In genomic region chr10:80876594-80876993, GRCm38 (mm10) we compare ENCODE assay signal across 14 mouse cellular contexts. TPM values are rescaled to one million over a fixed set of nuclear protein-coding genes. Genes with fewer than 3 reads are reported as not detected.
DNase-seq lines count a peak whose midpoint lies in the region; ATAC-seq lines count a peak whose summit lies in the region.
"Had no signal": no experiment of that assay in that cellular context is flagged by ENCODE, and none has a peak within 500 bp of the region (broad histone marks: within the 10 kb centered on the region; RNA-seq: fewer than 3 reads in every experiment).

No protein-coding gene starts in this region.

- no peak overlapping the region for H3K4me3 ChIP-seq in heart, embryonic 14.5 days (ENCODE audit: control insufficient read depth in 1 of 2, insufficient read depth in 1 of 2, low read depth in 1 of 2, low read length in 2 of 2)
- H3K4me3 ChIP-seq in heart, embryonic 11.5 days (ENCODE audit: low read depth, low read length): no peak overlapping the region
- H3K4me3 ChIP-seq in midbrain, embryonic 11.5 days (ENCODE audit: low read depth, low read length): no peak overlapping the region
- H3K4me3 ChIP-seq in midbrain, embryonic 13.5 days (replicated peaks): no peak overlapping the region
- no peak overlapping the region for H3K4me3 ChIP-seq in liver, embryonic 15.5 days (replicated peaks)
- H3K4me3 ChIP-seq: erythroblast, embryonic 14.5 days; myocyte had no signal

- H3K27me3 ChIP-seq in heart, embryonic 14.5 days (ENCODE audit: control insufficient read depth, insufficient read depth, low read length): no peaks in the 10 kb centered on the region; the same call in 1 of the 2 replicates
- peaks cover 9% of the 10 kb centered on the region for H3K27me3 ChIP-seq in heart, embryonic 11.5 days (ENCODE audit: control insufficient read depth, insufficient read depth, low read length)
- H3K27me3 ChIP-seq in midbrain, embryonic 11.5 days (ENCODE audit: control insufficient read depth, insufficient read depth, low read length): no peaks in the 10 kb centered on the region
- H3K27me3 ChIP-seq in midbrain, embryonic 13.5 days: no peaks in the 10 kb centered on the region
- peaks cover 14% of the 10 kb centered on the region for H3K27me3 ChIP-seq in liver, embryonic 15.5 days

- no peaks in the 10 kb centered on the region for H3K36me3 ChIP-seq in heart, embryonic 14.5 days (ENCODE audit: control insufficient read depth, insufficient read depth, low read length)
- H3K36me3 ChIP-seq in heart, embryonic 11.5 days (ENCODE audit: control insufficient read depth, insufficient read depth, low read length): no peaks in the 10 kb centered on the region
- no peaks in the 10 kb centered on the region for H3K36me3 ChIP-seq in midbrain, embryonic 11.5 days (ENCODE audit: control insufficient read depth, insufficient read depth, low read length)
- no peaks in the 10 kb centered on the region for H3K36me3 ChIP-seq in midbrain, embryonic 13.5 days
- H3K36me3 ChIP-seq in liver, embryonic 15.5 days (replicated peaks): no peaks in the 10 kb centered on the region

- no peak overlapping the region for H3K9ac ChIP-seq in heart, embryonic 14.5 days (ENCODE audit: low read length)
- no peak overlapping the region for H3K9ac ChIP-seq in heart, embryonic 11.5 days (ENCODE audit: low read depth, low read length)
- no peak overlapping the region for H3K9ac ChIP-seq in midbrain, embryonic 11.5 days (ENCODE audit: low read length)
- H3K9ac ChIP-seq in midbrain, embryonic 13.5 days (replicated peaks): no peak overlapping the region
- H3K9ac ChIP-seq in liver, embryonic 15.5 days: 0 out of 2 replicates have a peak overlapping the region, but pooled peaks have one; percentile 35

- no peaks in the 10 kb centered on the region for H3K9me3 ChIP-seq in heart, embryonic 14.5 days (ENCODE audit: control insufficient read depth, low read length)
- H3K9me3 ChIP-seq in heart, embryonic 11.5 days (replicated peaks; ENCODE audit: control insufficient read depth, low read length): no peaks in the 10 kb centered on the region
- H3K9me3 ChIP-seq in midbrain, embryonic 11.5 days (ENCODE audit: control insufficient read depth, low read length): no peaks in the 10 kb centered on the region
- H3K9me3 ChIP-seq in midbrain, embryonic 13.5 days: no peaks in the 10 kb centered on the region
- H3K9me3 ChIP-seq in liver, embryonic 15.5 days (replicated peaks): no peaks in the 10 kb centered on the region

- 30% methylated on average over 3 of the region's 3 CpGs for WGBS in heart, embryonic 14.5 days
- 31% methylated on average over 3 of the region's 3 CpGs for WGBS in heart, embryonic 11.5 days (ENCODE audit: insufficient replicate concordance)
- WGBS in midbrain, embryonic 11.5 days: 18% methylated on average over 3 of the region's 3 CpGs
- WGBS in midbrain, embryonic 13.5 days: 24% methylated on average over 3 of the region's 3 CpGs
- 32% methylated on average over 3 of the region's 3 CpGs for WGBS in liver, embryonic 15.5 days (ENCODE audit: insufficient replicate concordance)

- DNase-seq in adrenal gland, postnatal 10 days: peak; percentile 45
- DNase-seq in adrenal gland, adult 18-20 months (ENCODE audit: low spot score in 2 of 2): no peak
- DNase-seq in midbrain, embryonic 11.5 days (ENCODE audit: low spot score, missing footprints): peak; percentile 62

- no peak overlapping the region for H3K27ac ChIP-seq in heart, embryonic 14.5 days (replicated peaks in 1 of 2; ENCODE audit: control insufficient read depth in 1 of 2, insufficient read depth in 1 of 2, low read depth in 2 of 2, low read length in 2 of 2)
- no peak overlapping the region for H3K27ac ChIP-seq in heart, embryonic 11.5 days (ENCODE audit: low read depth, low read length)
- no peak overlapping the region for H3K27ac ChIP-seq in midbrain, embryonic 11.5 days (ENCODE audit: low read depth, low read length)
- no peak overlapping the region for H3K27ac ChIP-seq in midbrain, embryonic 13.5 days
- peak overlapping the region; percentile 68; the same call in 1 of the 2 replicates for H3K27ac ChIP-seq in liver, embryonic 15.5 days (replicated peaks)

- peak; percentile 19; the same call in 1 of the 2 replicates for ATAC-seq in heart, embryonic 14.5 days (ENCODE audit: insufficient number of reproducible peaks, insufficient read depth, low FRiP score, low read depth)
- ATAC-seq in heart, embryonic 11.5 days (replicated peaks; ENCODE audit: insufficient number of reproducible peaks, low FRiP score, low TSS enrichment): no peak
- ATAC-seq in midbrain, embryonic 11.5 days (ENCODE audit: low FRiP score): no peak
- no peak for ATAC-seq in midbrain, embryonic 13.5 days
- ATAC-seq in liver, embryonic 15.5 days (ENCODE audit: insufficient read depth): no peak
- no peak for ATAC-seq in inflammation-experienced regulatory T-cells, adult 6 months
- ATAC-seq: intestine, postnatal 0 days had no signal

- H3K4me1 ChIP-seq in heart, embryonic 14.5 days (ENCODE audit: control insufficient read depth in 2 of 2, insufficient read depth in 2 of 2, low read length in 2 of 2): peaks cover 7 to 8% of the 10 kb centered on the region in 2 experiments
- peaks cover 5% of the 10 kb centered on the region for H3K4me1 ChIP-seq in heart, embryonic 11.5 days (ENCODE audit: control insufficient read depth, insufficient read depth, low read length)
- no peaks in the 10 kb centered on the region for H3K4me1 ChIP-seq in midbrain, embryonic 11.5 days (ENCODE audit: control insufficient read depth, insufficient read depth, low read length)
- H3K4me1 ChIP-seq in midbrain, embryonic 13.5 days (replicated peaks): 0 out of 2 replicates have a peak, but pooled peaks cover 3% of the 10 kb centered on the region
- H3K4me1 ChIP-seq in liver, embryonic 15.5 days (replicated peaks): peaks cover 61% of the 10 kb centered on the region

- no peak overlapping the region for H3K4me2 ChIP-seq in heart, embryonic 14.5 days (ENCODE audit: low read length)
- no peak overlapping the region for H3K4me2 ChIP-seq in heart, embryonic 11.5 days
- no peak overlapping the region for H3K4me2 ChIP-seq in midbrain, embryonic 11.5 days
- no peak overlapping the region for H3K4me2 ChIP-seq in midbrain, embryonic 13.5 days (replicated peaks)
- no peak overlapping the region for H3K4me2 ChIP-seq in liver, embryonic 15.5 days

RNA-seq across cellular contexts. Expression of gene Tmprss9, which starts 4.9 kb away (rescaled TPM):
- total RNA-seq in adrenal gland, postnatal 10 days (2021): under 1 TPM; 0.09 to 0.12 TPM
- total RNA-seq in adrenal gland, adult 18-20 months (2021): under 1 TPM; 0.10 to 0.13 TPM
- 0.05 and 0.07 TPM in 2 replicates for polyA plus RNA-seq in heart, embryonic 14.5 days (2014; fragmentation: Nextera tagmentation; extraction: Ambion mirVana)
- not detected in 2 replicates for polyA plus RNA-seq in heart, embryonic 11.5 days (2014; fragmentation: Nextera tagmentation; extraction: Ambion mirVana)
- polyA plus RNA-seq in midbrain, embryonic 11.5 days (2014; fragmentation: Nextera tagmentation; extraction: Ambion mirVana): not detected in 2 replicates
- 0.15 and 0.31 TPM in 2 replicates for polyA plus RNA-seq in midbrain, embryonic 13.5 days (2015; fragmentation: Nextera tagmentation; extraction: Ambion mirVana)
- 0.05 TPM in 1 of 2 replicates, not detected in the other for polyA plus RNA-seq in liver, embryonic 15.5 days (2015; fragmentation: Nextera tagmentation; extraction: Ambion mirVana)
- polyA plus RNA-seq in inflammation-experienced regulatory T-cells, adult 6 months (2017; shearing (Covaris generic)): not detected
- total RNA-seq: adrenal gland, postnatal 25 days; heart, postnatal 36 days; neutrophil, adult 5-6 weeks had no signal
- polyA plus RNA-seq: intestine, postnatal 0 days had no signal

RNA-seq across cellular contexts. Expression of gene Sppl2b, which starts 21.5 kb away (rescaled TPM):
- total RNA-seq in adrenal gland, postnatal 10 days (2021): 10 to 100 TPM; 25.3 to 39.8 TPM
- 10 to 100 TPM; 24.0 to 28.3 TPM for total RNA-seq in adrenal gland, adult 18-20 months (2021)
- 21.3 and 23.7 TPM in 2 replicates for polyA plus RNA-seq in heart, embryonic 14.5 days (2014; fragmentation: Nextera tagmentation; extraction: Ambion mirVana)
- polyA plus RNA-seq in heart, embryonic 11.5 days (2014; fragmentation: Nextera tagmentation; extraction: Ambion mirVana): 22.9 and 26.3 TPM in 2 replicates
- 19.7 and 24.0 TPM in 2 replicates for polyA plus RNA-seq in midbrain, embryonic 11.5 days (2014; fragmentation: Nextera tagmentation; extraction: Ambion mirVana)
- polyA plus RNA-seq in midbrain, embryonic 13.5 days (2015; fragmentation: Nextera tagmentation; extraction: Ambion mirVana): 56.9 and 61.1 TPM in 2 replicates
- polyA plus RNA-seq in liver, embryonic 15.5 days (2015; fragmentation: Nextera tagmentation; extraction: Ambion mirVana): 63.9 and 69.6 TPM in 2 replicates
- 10 to 100 TPM in 2 of 3 experiments, 1 to 10 TPM in 1; 9.6 to 15.0 (median 12.1) TPM for polyA plus RNA-seq in inflammation-experienced regulatory T-cells, adult 6 months (2017; shearing (Covaris generic))

RNA-seq across cellular contexts. Expression of gene Lsm7, which starts 21.6 kb away (rescaled TPM):
- total RNA-seq in adrenal gland, postnatal 10 days (2021): 10 to 100 TPM; 35.3 to 37.8 TPM
- total RNA-seq in adrenal gland, adult 18-20 months (2021): 10 to 100 TPM; 22.9 to 34.3 TPM
- 200 and 230 TPM in 2 replicates for polyA plus RNA-seq in heart, embryonic 14.5 days (2014; fragmentation: Nextera tagmentation; extraction: Ambion mirVana)
- polyA plus RNA-seq in heart, embryonic 11.5 days (2014; fragmentation: Nextera tagmentation; extraction: Ambion mirVana): 201 and 218 TPM in 2 replicates
- 248 and 290 TPM in 2 replicates for polyA plus RNA-seq in midbrain, embryonic 11.5 days (2014; fragmentation: Nextera tagmentation; extraction: Ambion mirVana)
- 249 and 254 TPM in 2 replicates for polyA plus RNA-seq in midbrain, embryonic 13.5 days (2015; fragmentation: Nextera tagmentation; extraction: Ambion mirVana)
- 115 TPM in 2 replicates for polyA plus RNA-seq in liver, embryonic 15.5 days (2015; fragmentation: Nextera tagmentation; extraction: Ambion mirVana)
- polyA plus RNA-seq in inflammation-experienced regulatory T-cells, adult 6 months (2017; shearing (Covaris generic)): 100 to 1,000 TPM; 144 to 210 (median 202) TPM

RNA-seq across cellular contexts. Expression of gene Timm13, which starts 24.2 kb away (rescaled TPM):
- 100 to 1,000 TPM; 271 to 285 TPM for total RNA-seq in adrenal gland, postnatal 10 days (2021)
- total RNA-seq in adrenal gland, adult 18-20 months (2021): 100 to 1,000 TPM; 208 to 219 TPM
- 310 and 338 TPM in 2 replicates for polyA plus RNA-seq in heart, embryonic 14.5 days (2014; fragmentation: Nextera tagmentation; extraction: Ambion mirVana)
- polyA plus RNA-seq in heart, embryonic 11.5 days (2014; fragmentation: Nextera tagmentation; extraction: Ambion mirVana): 300 and 340 TPM in 2 replicates
- polyA plus RNA-seq in midbrain, embryonic 11.5 days (2014; fragmentation: Nextera tagmentation; extraction: Ambion mirVana): 321 and 347 TPM in 2 replicates
- polyA plus RNA-seq in midbrain, embryonic 13.5 days (2015; fragmentation: Nextera tagmentation; extraction: Ambion mirVana): 331 TPM in 2 replicates
- polyA plus RNA-seq in liver, embryonic 15.5 days (2015; fragmentation: Nextera tagmentation; extraction: Ambion mirVana): 163 and 165 TPM in 2 replicates
- polyA plus RNA-seq in inflammation-experienced regulatory T-cells, adult 6 months (2017; shearing (Covaris generic)): 100 to 1,000 TPM; 207 to 260 (median 248) TPM

RNA-seq across cellular contexts. Expression of gene Lingo3, which starts 32.8 kb away (rescaled TPM):
- 1 to 10 TPM in 1 of 2 experiments, under 1 TPM in 1; 0.99 to 1.5 TPM for total RNA-seq in adrenal gland, postnatal 10 days (2021)
- total RNA-seq in adrenal gland, adult 18-20 months (2021): 1 to 10 TPM; 4.1 to 6.3 TPM
- 0.46 TPM in 2 replicates for polyA plus RNA-seq in heart, embryonic 14.5 days (2014; fragmentation: Nextera tagmentation; extraction: Ambion mirVana)
- 0.14 TPM in 1 of 2 replicates, not detected in the other for polyA plus RNA-seq in heart, embryonic 11.5 days (2014; fragmentation: Nextera tagmentation; extraction: Ambion mirVana)
- polyA plus RNA-seq in midbrain, embryonic 11.5 days (2014; fragmentation: Nextera tagmentation; extraction: Ambion mirVana): 0.23 and 0.55 TPM in 2 replicates
- 1.5 and 1.9 TPM in 2 replicates for polyA plus RNA-seq in midbrain, embryonic 13.5 days (2015; fragmentation: Nextera tagmentation; extraction: Ambion mirVana)
- not detected in 2 replicates for polyA plus RNA-seq in liver, embryonic 15.5 days (2015; fragmentation: Nextera tagmentation; extraction: Ambion mirVana)
- polyA plus RNA-seq in inflammation-experienced regulatory T-cells, adult 6 months (2017; shearing (Covaris generic)): not detected
- total RNA-seq: neutrophil, adult 5-6 weeks had no signal
- polyA plus RNA-seq: erythroblast, embryonic 14.5 days had no signal

Comparison
In these comparisons a context has a peak if more than half of its experiments do, and no peak if none do; other contexts are left out.
1. DNase-seq: peak in adrenal gland, postnatal 10 days (single experiment) and midbrain, embryonic 11.5 days (single experiment); none in adrenal gland, adult 18-20 months (0 of 2).